Mouse (Mus musculus) adrenal gland, postnatal 4 days (tissue): Measurements from ENCODE around the gene AI837181. TPM values are rescaled to one million over a fixed set of nuclear protein-coding genes. Genes with fewer than 3 reads are reported as not detected.
A peak's percentile ranks its signal among the peaks of the same experiment; 100 is the strongest.

Source experiments
- DNase-seq, 2 experiments: peaks; one replicate each; pipeline ENCODE4 v3.0.0; 2021 to 2022; ENCODE audit warnings: low spot score in 2 of 2, mixed read lengths in 2 of 2
- total RNA-seq, 2 experiments: library from RNA; stranded (reverse); gene quantifications; 2 replicates each; pipeline ENCODE4 v1.2.3; 2021

Gene AI837181
- total RNA-seq, 2 experiments from 2014 or later: 55.1 to 56.7 TPM

DNA sequence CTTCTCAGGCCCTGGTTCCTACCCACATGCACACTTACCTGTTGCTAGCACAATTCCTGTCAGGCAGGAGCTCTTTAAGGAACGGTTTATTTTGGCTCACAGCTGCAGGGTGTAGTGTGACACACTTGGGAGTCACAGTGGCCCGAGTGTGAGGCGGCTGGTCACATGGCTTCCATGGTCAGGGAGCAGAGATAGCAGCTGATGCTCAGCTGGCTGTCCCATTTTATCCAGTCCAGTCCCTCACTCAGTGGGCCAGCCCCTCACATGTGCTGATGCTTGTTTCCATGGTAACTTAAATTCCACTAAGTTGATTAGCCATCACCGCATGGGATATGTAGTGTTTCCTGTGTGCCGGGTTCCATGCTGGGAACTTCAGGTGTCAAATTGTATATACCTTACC is 13.0 kb upstream of the AI837181 start:
- no peak for DNase-seq

- no peak for DNase-seq
Measured at GRCm38 (mm10) chr19:5413840-5414239, 11.1 kb upstream of the AI837181 start.

GRCm38 (mm10) chr19:5414534-5414957 is 10.4 kb upstream of the AI837181 start:
- no peak for DNase-seq

GRCm38 (mm10) chr19:5418750-5419466 is 6.0 kb upstream of the AI837181 start:
- no peak for DNase-seq

GRCm38 (mm10) chr19:5419630-5420029 is 5.3 kb upstream of the AI837181 start:
- DNase-seq: no peak

DNA sequence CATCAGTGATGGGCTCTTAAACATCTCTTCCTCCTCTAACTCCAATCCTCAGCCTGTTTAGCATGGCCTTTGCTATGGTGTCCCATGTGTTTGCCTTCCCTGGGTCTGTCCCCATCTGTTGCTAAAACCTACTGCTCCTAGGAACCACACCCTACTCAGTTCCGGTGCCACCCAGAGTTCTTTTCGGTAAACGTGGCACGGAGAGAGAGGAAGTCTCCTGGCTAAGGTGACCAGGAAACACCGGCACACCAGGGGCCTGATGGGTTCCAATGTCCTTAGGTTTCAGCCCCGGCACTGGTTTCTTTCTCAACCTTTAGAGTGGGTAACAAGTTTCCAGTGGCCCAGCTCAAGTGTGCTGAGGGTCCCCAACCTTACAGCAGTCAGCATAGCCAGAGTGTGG is 4.4 kb upstream of the AI837181 start:
- no peak for DNase-seq

- no peak for DNase-seq
Measured at GRCm38 (mm10) chr19:5421784-5422183, 3.2 kb upstream of the AI837181 start.

DNA sequence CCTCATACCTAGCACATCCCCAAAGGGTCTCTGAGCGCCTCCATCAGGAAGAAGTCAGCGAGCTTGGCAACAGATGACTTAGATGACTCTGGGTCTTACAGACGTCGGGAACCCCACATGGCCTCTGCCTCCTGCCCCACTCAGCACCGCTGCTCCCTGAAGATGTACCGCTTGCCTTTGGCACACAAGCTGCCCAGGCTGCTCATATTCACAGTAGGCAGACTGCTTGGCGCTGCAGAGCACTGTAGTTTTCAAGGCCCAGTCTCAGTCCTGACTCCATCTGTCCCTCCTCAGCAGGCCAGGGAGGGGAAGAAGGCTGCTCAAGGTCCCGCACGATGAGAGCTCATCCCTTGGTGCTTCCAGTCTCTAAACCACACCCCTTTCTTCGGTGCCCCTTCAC is 2.7 kb upstream of the AI837181 start:
- no peak for DNase-seq

- no peak for DNase-seq
Measured at GRCm38 (mm10) chr19:5422895-5423443, 2.0 kb upstream of the AI837181 start.

DNA sequence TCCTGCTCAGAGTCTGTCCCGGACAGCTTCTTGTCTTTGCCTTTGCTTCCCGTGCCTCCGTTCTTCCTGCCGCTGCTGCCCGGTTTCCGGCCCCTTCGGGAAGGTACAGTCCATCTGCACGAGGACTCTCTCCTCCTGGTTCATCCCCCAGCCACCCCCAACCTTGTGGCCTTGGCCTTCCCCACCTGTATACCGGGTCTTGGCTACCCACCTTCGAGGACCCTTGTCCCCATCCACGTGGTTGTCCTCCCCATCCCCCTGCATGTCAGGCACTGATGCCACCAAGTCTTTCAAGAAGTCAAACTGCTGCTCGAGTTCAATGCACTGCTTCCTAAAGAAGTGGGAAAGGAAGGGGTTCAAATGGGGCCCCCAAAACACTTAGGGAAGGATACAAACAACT is 1.4 kb upstream of the AI837181 start:
- DNase-seq: no peak

DNA sequence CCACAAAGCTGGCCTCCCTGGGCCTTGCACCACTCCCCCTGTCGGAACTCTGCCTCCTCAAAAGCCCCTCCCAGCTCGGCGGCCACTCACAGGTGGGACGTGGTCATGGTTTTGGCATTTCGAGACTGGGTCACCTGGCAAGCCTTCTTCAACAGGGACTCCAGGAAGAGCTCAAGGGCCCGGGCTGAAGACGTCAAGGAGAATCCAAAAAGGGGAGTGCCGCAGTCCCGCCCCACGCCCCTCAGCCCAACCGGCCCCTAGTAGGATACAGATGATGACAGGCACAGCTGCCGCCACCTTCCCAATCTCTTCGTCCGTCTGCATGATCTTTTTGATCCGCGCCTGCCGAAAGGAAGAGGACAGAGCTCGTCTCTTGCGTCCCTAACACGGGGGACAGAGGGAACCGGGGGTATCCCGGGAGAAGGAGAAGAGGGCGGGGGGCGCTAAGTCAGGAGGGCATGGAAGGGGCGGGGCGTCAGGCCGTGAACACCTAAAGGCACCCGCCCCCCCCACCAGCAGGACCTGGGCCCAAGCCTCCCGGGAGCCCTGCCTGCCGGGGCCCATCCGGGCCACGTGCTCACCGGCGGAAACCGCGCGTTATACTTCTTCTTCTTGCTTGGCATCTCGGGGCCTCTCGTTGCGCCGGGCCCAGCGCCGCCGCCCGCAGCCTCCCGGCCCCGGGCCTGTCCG is 707 bp upstream of the AI837181 start:
- peak; percentile 46 to 51 for DNase-seq

GRCm38 (mm10) chr19:5425906-5426565 is 1.1 kb downstream of the AI837181 start:
- DNase-seq: no peak

DNA sequence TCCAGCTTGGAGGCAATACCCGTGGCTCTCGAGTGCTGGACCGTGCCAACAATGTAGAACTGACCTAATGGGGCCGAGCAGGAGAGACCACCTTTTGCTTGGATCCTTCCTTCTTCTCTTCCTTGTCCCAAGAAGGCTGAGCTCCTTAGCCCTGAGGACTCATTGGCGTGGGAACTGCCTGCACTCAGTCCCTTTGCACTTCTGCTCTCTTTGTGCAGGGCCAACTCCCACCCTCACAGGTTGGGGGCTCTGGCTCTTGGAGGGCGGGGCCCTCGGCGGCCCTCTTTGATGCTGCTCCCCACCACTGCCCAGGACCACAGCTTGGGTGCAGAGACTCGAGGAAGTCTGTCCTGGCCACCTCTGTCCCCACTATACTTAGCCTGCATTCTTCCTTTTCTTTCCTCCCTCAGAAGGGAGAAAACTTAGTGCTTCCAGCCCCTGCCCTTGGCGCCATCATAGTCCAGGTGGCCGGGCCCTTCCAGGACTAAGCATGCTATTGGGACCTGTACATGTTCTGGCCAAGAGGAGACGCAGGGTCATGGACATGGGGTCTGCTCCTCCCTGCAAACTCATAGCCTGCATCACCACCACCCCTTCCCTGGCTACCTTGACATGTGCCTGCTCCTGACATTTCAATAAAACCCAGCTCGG is 1.8 kb downstream of the AI837181 start:
- no peak for DNase-seq

DNA sequence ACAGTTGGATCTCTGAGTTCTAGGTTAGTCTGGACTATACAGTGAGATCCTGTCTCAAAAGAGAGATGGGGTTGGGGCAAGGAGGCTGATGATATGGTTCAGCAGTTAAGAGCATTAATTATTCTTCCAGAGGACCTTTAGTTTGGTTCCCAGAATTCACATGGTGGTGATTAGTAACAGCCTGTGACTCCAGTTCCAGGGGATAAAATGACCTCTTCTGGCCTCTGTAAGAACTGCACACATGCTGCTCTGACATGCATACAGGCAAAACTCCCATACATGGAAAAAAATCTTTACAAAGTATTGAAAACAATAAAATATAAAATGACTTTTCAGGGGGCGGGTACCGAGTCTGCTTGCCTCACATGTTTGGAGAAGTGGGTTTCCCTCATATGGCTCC is 3.1 kb downstream of the AI837181 start:
- no peak for DNase-seq

DNA sequence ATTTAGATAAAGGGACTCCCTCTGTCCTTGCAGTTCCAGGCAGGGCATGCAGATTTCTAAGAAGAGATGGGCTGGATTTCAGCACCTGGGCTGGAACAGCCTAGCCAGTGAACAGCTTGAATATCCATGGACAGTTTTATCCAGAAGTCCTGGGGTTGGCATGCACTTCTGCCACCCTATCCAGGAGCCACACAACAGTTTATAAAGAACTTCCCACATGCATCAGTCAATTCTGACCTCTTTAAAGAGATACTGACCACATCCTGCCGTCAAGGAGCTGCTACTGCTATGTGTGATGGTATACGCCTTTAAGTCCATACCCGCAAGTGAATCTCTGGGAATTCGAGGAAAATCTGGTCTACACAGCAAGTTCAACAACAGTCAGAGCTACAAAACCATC is 4.3 kb downstream of the AI837181 start:
- no peak for DNase-seq

DNA sequence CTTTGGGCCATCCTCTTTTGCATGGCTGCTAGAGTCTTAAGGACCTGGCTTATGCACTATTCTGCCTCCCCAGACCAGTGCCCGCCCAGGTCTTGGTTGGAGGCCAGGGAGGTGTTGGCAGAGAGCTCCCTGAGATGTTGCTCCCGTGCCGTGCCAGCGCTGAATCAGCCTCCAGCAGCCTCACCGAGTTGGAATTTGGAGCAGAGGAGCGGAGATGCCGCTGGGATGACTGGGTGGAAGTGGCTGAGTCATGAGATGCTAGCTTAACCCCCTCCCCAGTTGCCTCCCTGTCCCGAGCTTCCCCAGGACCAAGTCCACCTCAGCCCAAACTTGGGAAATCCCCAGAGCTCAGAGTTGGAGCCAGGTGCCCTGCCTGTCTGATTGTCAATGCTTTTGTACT is 4.9 kb downstream of the AI837181 start:
- peak in 1 of 2 experiments; percentile 43 for DNase-seq

GRCm38 (mm10) chr19:5430408-5430807 is 5.5 kb downstream of the AI837181 start:
- no peak for DNase-seq

DNA sequence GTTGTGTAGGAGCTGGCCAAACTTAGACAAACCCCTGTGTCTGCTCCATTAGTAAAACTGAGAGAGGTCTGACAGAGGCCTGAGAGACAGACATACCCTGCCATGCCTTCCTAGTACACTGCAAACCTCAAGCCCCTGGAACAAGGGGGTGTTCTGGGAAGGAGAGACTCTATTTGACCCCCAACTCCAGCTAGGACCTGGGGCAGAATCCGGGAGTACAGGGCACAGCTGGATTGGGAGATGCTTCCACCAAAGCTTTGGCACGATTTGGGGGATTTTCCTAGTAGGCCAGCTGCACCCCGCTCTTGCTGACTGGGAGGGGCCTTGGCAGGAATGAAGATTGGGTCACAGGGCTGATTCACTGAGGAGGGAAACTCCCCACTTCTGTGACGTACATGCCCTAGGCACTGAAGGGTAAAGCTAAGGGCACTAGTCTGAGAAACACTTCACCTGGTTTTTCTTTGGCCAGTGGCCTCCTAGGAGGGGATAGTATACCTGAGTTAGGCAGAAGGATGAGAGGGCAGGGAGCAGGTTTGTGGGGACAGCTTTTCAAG is 7.0 kb downstream of the AI837181 start:
- DNase-seq: no peak

GRCm38 (mm10) chr19:5432992-5433852 is 8.3 kb downstream of the AI837181 start:
- DNase-seq: peak in 1 of 2 experiments; percentile 29

DNA sequence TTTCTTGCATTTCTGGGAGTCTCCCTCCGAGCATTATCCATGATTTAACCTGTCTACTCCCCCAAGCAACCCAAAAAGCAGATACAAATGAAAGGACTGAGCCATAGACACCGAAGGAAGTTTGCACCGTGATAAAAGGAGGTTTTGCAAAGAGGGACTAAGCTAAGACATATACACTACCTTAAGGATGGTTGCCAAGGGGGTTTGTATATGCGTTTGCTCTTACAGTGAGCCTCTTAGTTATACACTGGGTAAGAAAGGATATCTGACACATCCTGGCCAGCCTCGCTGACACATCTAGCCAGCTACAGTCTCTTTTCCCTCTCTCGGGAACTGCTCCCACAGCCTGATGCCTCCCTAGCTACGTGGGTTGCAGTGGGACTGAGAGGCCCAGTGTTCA is 9.0 kb downstream of the AI837181 start:
- DNase-seq: no peak
